Mouse (Mus musculus): ENCODE measurements around the gene Irf7. TPM values are rescaled to one million over a fixed set of nuclear protein-coding genes. Genes with fewer than 3 reads are reported as not detected.

Irf7 gene
- polyA plus RNA-seq, 1 experiment: 278 TPM

DNA sequence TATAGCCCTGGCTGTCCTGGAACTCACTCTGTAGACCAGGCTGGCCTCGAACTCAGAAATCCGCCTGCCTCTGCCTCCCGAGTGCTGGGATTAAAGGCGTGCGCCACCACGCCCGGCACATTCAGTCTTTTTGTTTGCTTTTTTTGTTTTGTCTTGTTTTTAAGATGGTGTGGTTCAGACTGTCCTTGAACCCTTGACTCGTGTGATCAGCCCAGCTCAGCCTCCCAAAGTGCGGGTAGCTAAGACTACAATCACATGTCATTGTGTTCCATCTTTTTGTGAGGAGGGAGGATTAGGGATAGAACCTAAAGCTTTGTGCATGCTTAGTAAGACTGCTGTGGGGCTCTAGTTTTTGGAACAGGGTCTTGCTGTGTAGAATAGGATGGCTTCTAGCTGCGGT lies 34.7 kb downstream of the Irf7 start:
- Histone ChIP-seq H3K4me1 (replicated peaks; ENCODE audit: control insufficient read depth, insufficient read depth, low read length) (peaks cover 24% of the 10 kb centered on the region), H3K4me3 (ENCODE audit: control insufficient read depth, insufficient read depth, low read length) (no peak overlapping the region), H3K27me3 (ENCODE audit: control insufficient read depth, insufficient read depth, low read length) (no peaks in the 10 kb centered on the region), H3K36me3 (ENCODE audit: control insufficient read depth, insufficient read depth, low read length) (peaks cover 39% of the 10 kb centered on the region), H3K27ac (ENCODE audit: control insufficient read depth, insufficient read depth, low read length) (no peak overlapping the region)
- DNase-seq: no peak
- WGBS: 98% methylated on average over 10 of the region's 10 CpGs
- no peak for TF ChIP-seq POLR2A (IDR thresholded peaks at IDR 0.05; ENCODE audit: control insufficient read depth, extremely low read depth, insufficient read depth, low read length, poor library complexity)
- TF ChIP-seq CTCF (IDR thresholded peaks at IDR 0.05; ENCODE audit: borderline replicate concordance, control insufficient read depth, extremely low read depth, insufficient read depth, low read length, poor library complexity): no peak

DNA sequence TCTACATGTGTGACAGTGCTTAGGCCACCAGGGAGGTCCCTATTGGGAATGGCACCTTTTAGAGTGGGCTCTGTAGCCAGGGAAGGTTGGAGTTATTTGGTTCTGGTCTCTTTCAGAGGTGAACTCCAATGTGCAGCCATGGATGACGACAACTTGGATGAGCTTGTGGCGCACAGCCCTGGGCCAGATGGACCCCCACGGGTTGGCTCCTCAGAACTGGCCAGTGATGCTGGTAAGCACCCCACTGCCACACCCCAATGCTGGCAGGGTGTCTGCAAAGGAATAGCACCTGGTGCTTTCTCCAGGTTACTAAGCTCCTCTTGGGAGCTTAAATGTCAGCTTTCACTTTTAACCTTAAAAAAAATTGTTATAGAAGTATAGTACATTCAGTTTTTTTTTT lies 35.2 kb downstream of the Irf7 start:
- peaks cover 35% of the 10 kb centered on the region for H3K36me3 ChIP-seq (ENCODE audit: control insufficient read depth, insufficient read depth, low read length)
- TF ChIP-seq POLR2A (IDR thresholded peaks at IDR 0.05; ENCODE audit: control insufficient read depth, extremely low read depth, insufficient read depth, low read length, poor library complexity) (no peak), CTCF (IDR thresholded peaks at IDR 0.05; ENCODE audit: borderline replicate concordance, control insufficient read depth, extremely low read depth, insufficient read depth, low read length, poor library complexity) (no peak)
- no peaks in the 10 kb centered on the region for H3K27me3 ChIP-seq (ENCODE audit: control insufficient read depth, insufficient read depth, low read length)
- no peak for DNase-seq
- no peak overlapping the region for H3K27ac ChIP-seq (ENCODE audit: control insufficient read depth, insufficient read depth, low read length)
- peaks cover 24% of the 10 kb centered on the region for H3K4me1 ChIP-seq (replicated peaks; ENCODE audit: control insufficient read depth, insufficient read depth, low read length)
- no peak overlapping the region for H3K4me3 ChIP-seq (ENCODE audit: control insufficient read depth, insufficient read depth, low read length)
- 88% methylated on average over 3 of the region's 3 CpGs for WGBS

DNA sequence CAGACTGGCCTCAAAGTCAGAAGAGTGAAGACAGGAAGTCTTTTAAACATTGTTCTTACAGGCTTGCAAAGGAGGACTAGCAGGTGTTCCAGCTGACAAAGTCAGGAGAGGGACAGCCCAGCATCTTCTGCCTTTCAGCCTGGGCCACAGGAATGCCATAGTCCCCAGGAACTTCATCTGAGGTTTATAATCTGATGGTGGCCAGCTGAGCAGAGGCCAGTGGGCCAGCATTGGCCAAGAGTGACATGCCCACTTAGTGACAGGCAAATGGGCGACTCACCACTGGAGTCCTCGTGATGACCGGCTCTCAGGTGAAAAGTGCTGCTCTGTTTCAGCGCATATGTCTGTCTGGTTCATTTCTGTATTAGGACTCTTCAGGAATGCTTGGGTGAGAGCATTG lies 35.7 kb downstream of the Irf7 start:
- peaks cover 29% of the 10 kb centered on the region for H3K36me3 ChIP-seq (ENCODE audit: control insufficient read depth, insufficient read depth, low read length)
- DNase-seq: no peak
- H3K27me3 ChIP-seq (ENCODE audit: control insufficient read depth, insufficient read depth, low read length): no peaks in the 10 kb centered on the region
- peak overlapping the region; percentile 44; the same call in 1 of the 2 replicates for H3K27ac ChIP-seq (ENCODE audit: control insufficient read depth, insufficient read depth, low read length)
- H3K4me3 ChIP-seq (ENCODE audit: control insufficient read depth, insufficient read depth, low read length): no peak overlapping the region
- TF ChIP-seq POLR2A (IDR thresholded peaks at IDR 0.05; ENCODE audit: control insufficient read depth, extremely low read depth, insufficient read depth, low read length, poor library complexity) (no peak), CTCF (IDR thresholded peaks at IDR 0.05; ENCODE audit: borderline replicate concordance, control insufficient read depth, extremely low read depth, insufficient read depth, low read length, poor library complexity) (no peak)
- peaks cover 20% of the 10 kb centered on the region for H3K4me1 ChIP-seq (replicated peaks; ENCODE audit: control insufficient read depth, insufficient read depth, low read length)
- 97% methylated on average over 4 of the region's 4 CpGs for WGBS

DNA sequence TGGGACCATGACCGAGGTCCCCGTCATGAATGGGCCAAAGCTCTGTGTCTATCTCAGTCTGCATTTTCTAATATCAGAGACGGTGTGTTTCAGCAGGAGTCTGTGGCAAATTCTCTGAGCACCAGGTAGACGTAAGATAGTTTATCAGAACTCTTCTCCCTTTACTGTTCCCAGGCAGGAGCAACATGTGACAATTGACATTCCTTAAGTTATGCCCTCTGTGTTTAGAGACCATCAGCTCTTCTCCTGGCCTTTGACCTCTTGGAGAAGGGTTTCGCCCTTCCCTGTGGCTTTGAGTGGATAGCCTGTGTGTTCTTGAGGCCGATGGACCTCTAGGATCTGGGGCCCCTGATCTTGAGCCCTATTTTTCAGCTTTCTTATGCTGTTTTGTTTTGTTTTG lies 36.6 kb downstream of the Irf7 start:
- TF ChIP-seq POLR2A (IDR thresholded peaks at IDR 0.05; ENCODE audit: control insufficient read depth, extremely low read depth, insufficient read depth, low read length, poor library complexity) (no peak), CTCF (IDR thresholded peaks at IDR 0.05; ENCODE audit: borderline replicate concordance, control insufficient read depth, extremely low read depth, insufficient read depth, low read length, poor library complexity) (no peak)
- Histone ChIP-seq H3K4me1 (replicated peaks; ENCODE audit: control insufficient read depth, insufficient read depth, low read length) (peaks cover 17% of the 10 kb centered on the region), H3K4me3 (ENCODE audit: control insufficient read depth, insufficient read depth, low read length) (peak overlapping the region; percentile 99), H3K27me3 (ENCODE audit: control insufficient read depth, insufficient read depth, low read length) (no peaks in the 10 kb centered on the region), H3K27ac (ENCODE audit: control insufficient read depth, insufficient read depth, low read length) (no peak overlapping the region), H3K36me3 (ENCODE audit: control insufficient read depth, insufficient read depth, low read length) (peaks cover 29% of the 10 kb centered on the region)
- DNase-seq: no peak
- 63% methylated on average over 6 of the region's 6 CpGs for WGBS

DNA sequence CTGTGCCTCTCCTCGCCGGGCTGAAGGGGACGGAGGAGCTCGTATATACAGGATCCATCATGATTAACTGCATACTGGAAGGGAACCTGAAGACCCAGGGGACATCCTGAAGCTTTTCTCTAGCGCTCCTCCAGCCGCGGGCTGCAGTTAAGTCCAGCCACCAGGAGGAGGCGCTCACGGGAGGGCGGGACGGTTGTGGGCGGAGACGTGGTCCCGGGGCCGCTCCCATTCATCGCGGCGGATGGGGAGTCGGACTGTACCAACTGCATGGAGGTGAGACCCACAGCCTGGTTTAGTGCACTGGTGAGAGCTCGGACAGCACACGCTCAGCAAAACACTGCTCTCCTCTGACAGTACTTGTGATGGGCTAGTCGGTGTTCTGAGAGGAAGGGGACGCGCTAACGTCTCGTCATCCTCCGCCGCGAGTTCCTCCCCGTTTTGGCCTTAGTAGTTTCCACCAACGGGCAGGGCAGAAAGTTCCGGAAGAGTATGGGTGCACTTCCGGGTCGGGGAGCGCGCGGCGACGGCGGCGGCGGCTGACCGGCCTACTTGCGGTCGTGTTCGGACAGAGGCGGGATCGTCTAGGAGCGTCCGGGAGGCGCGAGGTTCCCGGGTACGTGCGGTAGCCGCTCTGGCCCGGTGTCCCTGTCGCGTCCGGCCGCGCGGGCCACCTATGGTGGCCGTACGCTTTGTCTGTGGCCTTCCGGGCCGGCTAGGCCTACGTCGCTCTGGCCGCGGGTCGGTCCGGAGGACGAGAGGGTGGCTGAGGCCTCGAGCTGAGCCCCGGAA lies 37.8 kb downstream of the Irf7 start, which contains the start of gene Phrf1:
Gene Phrf1 (plus strand): TSS at position 506 of the 789 bp plus-strand sequence.
- Histone ChIP-seq H3K36me3 (ENCODE audit: control insufficient read depth, insufficient read depth, low read length) (peaks cover 20% of the 10 kb centered on the region), H3K4me1 (replicated peaks; ENCODE audit: control insufficient read depth, insufficient read depth, low read length) (peaks cover 17% of the 10 kb centered on the region), H3K27ac (ENCODE audit: control insufficient read depth, insufficient read depth, low read length) (peak within 1 kb of the TSS; percentile 67), H3K4me3 (ENCODE audit: control insufficient read depth, insufficient read depth, low read length) (peak within 1 kb of the TSS; percentile 99), H3K27me3 (ENCODE audit: control insufficient read depth, insufficient read depth, low read length) (no peaks in the 10 kb centered on the region)
- TF ChIP-seq CTCF (IDR thresholded peaks at IDR 0.05; ENCODE audit: borderline replicate concordance, control insufficient read depth, extremely low read depth, insufficient read depth, low read length, poor library complexity): peak; percentile 96
- TF ChIP-seq POLR2A (IDR thresholded peaks at IDR 0.05; ENCODE audit: control insufficient read depth, extremely low read depth, insufficient read depth, low read length, poor library complexity): peak; percentile 57; the same call in 1 of the 2 replicates
- peak; percentile 92 for DNase-seq
- WGBS: under 1% methylated on average over 76 of the region's 76 CpGs

DNA sequence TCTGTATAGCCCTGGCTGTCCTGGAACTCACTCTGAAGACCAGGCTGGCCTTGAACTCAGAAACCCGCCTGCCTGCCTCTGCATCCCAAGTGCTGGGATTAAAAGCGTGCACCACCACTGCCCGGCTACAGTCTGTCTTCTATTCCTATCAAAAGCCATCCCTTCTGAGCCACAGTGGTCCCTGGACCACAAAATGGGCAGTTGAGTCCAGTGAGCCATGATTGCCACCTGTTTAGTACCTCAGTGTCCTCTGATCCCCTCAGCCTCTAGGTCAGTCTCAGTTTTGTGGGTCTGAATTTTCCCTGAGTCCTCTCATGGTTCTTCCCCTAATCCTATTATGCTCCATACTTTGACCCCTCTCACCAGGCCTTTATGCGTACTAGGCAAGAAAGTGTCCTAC lies 38.5 kb downstream of the Irf7 start:
- Histone ChIP-seq H3K27ac (ENCODE audit: control insufficient read depth, insufficient read depth, low read length) (no peak overlapping the region), H3K4me1 (replicated peaks; ENCODE audit: control insufficient read depth, insufficient read depth, low read length) (peaks cover 17% of the 10 kb centered on the region), H3K27me3 (ENCODE audit: control insufficient read depth, insufficient read depth, low read length) (no peaks in the 10 kb centered on the region), H3K4me3 (ENCODE audit: control insufficient read depth, insufficient read depth, low read length) (no peak overlapping the region), H3K36me3 (ENCODE audit: control insufficient read depth, insufficient read depth, low read length) (peaks cover 13% of the 10 kb centered on the region)
- DNase-seq: no peak
- TF ChIP-seq CTCF (IDR thresholded peaks at IDR 0.05; ENCODE audit: borderline replicate concordance, control insufficient read depth, extremely low read depth, insufficient read depth, low read length, poor library complexity): no peak
- TF ChIP-seq POLR2A (IDR thresholded peaks at IDR 0.05; ENCODE audit: control insufficient read depth, extremely low read depth, insufficient read depth, low read length, poor library complexity): no peak
- 94% methylated on average over 4 of the region's 4 CpGs for WGBS
